Mouse (Mus musculus): ENCODE data around the gene Mab21l1. TPM values are rescaled to one million over a fixed set of nuclear protein-coding genes. Genes with fewer than 3 reads are reported as not detected.

Gene Mab21l1
- total RNA-seq (2021) = 1.4 and 2.6 TPM in 2 replicates
- long read RNA-seq, experiment 1, partial matches to known transcripts = 0 of 4 reads
- long read RNA-seq, experiment 1, other reads (novel, unspliced or antisense) = 0 of 4 reads
- long read RNA-seq, experiment 2, partial matches to known transcripts = 0 of 3 reads
- long read RNA-seq, experiment 2, other reads (novel, unspliced or antisense) = 0 of 3 reads

DNA sequence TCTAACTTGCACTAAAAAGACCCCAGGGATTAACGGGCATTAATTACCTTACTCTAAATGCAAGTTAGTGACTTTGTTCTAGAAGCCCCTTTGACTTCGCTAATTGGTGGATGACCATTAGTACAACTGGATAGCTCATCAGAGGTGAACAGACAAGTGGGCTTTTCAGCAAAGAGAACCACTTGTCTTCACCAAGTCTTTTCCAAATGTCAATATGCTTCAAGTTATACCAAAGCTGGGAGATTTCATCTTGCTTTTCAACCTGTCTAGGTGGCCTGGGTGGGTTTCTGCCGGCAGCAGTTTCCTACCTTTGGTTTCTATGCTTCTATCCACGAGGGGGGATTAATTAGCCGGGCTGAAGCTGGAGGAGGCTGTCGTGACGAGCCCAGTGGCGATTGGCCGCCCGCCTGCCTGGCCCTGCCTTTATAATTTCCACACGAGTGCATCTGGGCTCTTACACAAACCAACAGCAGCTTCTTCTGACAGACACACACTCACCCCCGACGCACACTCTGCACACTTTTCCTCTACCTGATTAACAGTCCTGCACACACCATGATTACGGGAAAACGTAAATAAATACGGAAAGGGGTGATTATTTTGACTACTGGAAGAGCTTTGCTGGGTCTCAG, at the start of gene Mab21l1:
Gene Mab21l1, plus strand, starts transcription at position 455 of the 632 bp plus-strand sequence.
- DNase-seq = peak; percentile 41

DNA sequence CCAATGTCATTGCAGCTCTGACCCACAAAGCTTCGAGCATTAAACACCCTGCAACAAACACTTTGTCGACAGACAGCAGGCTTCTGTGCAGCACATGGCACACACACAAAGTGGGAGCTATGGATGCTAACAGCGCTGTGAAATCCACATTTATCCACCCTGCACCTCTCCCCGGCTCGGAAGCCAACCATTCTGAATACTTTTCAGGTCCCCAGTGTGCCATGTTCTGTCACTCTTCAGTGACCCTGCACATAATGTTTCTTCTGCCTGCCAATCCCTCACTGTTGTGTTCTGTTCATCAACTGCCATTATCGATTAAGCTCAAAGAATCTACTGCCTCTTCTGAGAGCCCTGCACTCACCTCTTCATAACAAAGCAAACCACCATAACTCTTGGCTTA, 48.6 kb upstream of the Mab21l1 start:
- DNase-seq = no peak

DNA sequence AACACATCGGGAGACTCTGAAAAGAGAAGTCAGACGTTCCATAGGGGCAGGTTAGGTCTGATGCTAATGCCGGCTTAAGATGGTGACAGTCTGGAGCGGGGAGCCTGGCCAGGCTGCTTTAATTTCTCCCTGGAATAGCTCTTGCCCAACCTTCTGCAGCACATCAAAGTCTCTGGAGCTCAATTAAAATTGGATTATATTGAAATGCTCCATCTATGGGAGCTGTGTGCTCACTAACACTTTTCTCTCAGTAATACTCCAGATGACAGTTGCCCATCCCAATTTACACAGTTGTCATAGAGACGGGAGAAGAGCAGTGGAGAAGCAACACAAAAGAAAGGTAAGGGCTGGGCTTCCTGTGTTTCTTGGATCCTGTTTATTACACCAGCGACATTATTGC, 40.9 kb upstream of the Mab21l1 start:
- DNase-seq = no peak

DNA sequence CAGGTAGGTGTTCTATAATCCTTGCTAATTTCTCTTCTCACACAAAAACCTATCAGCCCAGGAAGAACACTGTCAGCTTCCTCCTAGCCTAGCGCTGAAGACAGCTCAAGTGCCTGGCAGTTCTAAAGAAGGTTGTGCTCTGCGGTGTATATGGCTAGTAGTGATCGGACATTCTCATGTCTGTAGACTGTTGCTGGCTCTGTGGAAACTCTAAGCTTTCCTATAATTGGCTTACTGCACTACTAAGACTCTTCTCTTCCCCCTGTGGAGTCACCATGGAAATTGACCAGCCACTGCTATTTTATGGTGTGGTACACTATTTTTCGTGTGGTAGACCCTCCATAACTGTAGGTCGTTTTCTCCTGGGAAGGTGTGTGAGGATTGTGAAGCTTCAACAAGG, 40.1 kb upstream of the Mab21l1 start:
- DNase-seq = no peak

DNA sequence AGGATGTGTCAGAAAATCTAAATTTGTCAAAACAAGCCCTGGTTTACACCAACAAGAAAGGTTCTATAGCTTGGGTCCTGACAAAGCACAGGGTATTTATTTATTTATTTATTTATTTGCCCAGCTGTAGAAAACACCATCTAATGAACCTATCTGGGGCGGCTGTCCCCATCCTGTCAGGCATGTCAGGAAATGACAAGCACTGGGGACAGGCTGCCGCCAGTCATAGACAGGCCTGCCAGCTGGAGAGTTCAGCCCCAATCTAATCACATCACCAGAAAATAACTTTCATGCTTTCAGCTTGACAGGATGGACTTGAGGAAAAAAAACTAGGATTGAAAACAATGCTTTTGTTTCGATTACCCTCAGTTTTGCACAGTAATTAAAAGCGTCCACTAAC, 39.7 kb upstream of the Mab21l1 start:
- no peak for DNase-seq

DNA sequence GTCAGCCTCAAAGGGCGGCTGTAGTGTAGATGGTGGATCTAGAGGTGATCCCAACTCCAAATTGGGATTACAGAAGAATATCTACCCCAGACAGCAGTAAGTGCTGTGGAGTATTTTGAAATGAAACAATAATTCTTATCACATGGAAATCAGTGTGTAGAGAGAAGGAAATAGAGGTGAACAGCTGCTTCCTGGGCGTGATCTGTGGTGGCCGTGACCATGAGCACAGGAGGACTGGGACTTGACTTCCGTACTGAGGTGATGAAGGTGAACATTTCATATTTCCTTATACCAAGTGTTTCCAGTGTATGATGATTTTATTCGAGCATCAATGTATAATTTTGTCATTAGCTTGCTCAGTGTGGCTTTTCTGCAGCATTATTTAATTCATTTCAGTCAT, 38.4 kb upstream of the Mab21l1 start:
- no peak for DNase-seq

DNA sequence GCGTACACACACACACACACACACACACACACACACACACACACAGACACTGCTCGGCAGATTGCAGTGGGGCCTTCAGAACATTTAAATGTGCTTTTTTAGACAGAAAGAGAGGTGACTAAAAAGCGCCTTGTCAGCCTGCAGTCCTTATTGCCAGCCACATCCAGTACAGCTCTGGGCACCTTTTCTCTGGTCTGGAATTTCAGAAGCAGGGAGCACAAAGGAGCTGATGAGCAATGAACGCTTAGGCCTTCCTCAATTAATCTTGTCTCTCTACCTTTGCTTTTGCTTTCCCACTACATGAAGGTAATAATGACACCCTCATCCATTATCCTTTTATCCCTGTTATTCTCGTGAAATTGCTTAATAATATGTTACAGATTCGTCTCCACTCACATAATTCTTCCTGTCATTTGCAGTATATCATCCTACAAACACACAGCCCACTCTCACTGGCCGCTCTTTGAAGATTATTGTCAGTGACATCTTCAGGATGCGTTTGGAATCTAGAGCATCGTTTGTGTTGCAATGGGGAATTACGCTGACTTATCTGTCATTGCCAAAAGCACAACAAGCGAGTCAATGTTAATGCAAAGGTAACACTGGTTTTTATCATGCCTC, 31.8 kb upstream of the Mab21l1 start:
- DNase-seq = no peak

DNA sequence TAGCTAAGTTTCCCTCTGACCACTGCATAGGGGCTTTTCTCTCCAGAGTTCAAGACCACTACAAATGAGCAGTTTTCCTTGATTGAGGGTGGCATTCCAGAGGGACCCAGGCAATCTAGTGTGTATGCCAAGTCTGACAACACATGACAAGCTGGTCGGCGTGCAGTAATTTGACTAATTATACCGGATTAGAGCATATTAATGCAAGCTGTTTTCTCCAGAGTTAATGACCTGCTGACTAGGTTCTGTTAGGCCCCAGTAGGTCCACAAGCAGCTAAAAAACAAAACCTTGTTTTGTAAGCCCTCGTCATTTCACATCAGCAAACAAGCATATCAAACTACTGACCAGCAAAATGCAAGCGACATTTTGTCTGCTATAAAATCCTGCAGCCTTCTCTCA, 30.9 kb upstream of the Mab21l1 start:
- DNase-seq = no peak

DNA sequence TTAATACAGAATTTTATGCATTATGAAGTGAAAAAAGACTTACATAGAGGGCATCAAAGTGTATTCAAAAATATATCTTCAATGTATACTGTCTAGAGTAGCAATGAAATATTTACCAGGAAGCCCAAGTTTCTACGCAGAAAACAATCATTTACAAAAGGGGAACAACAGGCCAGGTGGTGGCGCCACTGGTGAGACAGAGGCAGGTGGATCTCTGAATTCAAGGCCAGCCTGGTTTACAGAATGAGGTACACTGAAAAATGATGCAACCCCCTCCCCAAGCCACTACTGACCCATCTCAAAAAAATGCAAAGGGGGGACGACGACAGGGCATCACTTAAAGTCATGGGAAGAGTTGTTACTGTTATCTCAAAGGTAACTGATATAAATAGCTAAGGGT, 29.8 kb upstream of the Mab21l1 start:
- DNase-seq = no peak

DNA sequence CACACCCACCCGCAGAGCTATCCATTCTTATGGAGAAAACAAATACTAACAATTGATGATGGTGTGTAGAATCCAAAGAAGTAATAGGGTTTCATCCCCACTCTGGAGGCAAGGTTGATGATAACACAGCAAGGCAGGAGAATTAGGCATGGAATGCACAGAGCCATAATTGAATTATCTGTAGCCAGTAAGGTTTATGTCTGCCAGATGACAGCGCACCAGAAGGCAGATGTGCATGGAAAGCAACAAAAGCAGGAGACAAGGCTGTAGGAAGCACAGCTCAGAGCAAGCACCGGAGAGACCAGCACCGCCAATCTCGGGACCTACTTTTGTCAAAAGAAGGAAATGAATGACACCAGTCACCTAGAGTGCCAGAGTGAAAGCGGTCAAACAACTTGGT, 28.4 kb upstream of the Mab21l1 start:
- DNase-seq = no peak

DNA sequence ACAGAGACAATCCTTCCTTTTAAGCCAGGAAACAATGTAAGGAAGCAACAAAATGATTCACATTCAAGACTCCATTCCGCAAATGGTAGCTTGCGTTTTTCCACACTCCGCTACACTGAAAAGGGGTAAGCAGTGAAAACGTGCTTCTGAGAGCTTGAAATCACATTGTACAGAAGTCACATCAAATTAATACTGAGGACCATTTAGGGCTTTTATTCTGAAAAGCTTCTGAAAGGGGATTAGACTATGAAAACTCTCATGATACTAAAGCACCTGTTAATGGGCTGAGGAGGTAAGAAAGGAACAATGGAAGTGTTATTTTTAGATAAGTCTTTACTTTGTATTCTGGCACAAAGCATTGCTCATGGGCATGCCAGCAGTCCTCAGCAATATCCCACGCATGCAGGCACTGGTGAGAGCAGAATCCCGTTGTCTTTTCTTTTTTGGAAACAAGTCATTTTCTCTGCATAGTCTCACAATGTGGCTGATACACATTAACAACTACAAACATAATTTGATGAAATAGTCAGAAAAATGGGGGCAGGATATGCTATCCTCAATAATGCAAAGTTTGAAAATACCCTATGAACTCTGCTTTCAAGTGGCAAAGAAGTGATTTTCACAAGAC, 27.2 kb upstream of the Mab21l1 start:
- DNase-seq = no peak

DNA sequence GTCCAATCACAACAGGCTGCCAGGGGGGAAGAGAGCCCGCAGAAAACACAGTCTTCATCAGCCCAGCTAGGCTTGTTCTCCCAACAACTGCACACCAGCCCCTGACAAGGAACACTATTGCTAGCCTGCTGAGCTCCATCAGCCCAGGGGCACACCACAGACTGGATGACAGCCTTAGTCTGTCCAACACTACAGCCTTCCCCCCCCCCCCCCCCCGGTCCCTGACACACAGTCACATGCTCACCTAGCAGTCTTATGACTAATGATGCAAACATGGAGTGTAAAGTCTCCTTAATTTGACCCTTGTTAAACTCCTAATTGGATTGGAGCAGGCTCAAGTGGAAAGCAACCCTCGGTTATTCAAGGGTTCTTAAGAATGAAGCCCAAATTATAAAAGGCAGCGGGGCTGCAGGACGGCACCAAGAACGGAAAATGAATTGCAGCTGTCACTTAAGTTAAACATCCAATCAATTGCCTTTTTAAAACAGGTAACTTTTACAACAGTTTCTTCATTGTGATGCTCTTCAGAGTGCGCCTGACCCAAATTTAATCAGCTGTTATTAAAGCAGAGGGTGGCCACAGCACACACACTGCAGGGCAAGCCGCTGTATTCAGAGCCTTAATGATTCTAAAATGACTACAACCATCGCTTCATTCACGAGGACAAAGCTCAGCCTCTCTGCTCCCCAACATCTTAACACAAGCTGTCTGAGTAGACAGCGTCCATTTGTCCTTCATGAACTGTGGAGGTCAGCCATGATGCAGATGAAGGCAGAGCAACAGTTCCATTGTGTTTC, 26.3 kb upstream of the Mab21l1 start:
- no peak for DNase-seq

DNA sequence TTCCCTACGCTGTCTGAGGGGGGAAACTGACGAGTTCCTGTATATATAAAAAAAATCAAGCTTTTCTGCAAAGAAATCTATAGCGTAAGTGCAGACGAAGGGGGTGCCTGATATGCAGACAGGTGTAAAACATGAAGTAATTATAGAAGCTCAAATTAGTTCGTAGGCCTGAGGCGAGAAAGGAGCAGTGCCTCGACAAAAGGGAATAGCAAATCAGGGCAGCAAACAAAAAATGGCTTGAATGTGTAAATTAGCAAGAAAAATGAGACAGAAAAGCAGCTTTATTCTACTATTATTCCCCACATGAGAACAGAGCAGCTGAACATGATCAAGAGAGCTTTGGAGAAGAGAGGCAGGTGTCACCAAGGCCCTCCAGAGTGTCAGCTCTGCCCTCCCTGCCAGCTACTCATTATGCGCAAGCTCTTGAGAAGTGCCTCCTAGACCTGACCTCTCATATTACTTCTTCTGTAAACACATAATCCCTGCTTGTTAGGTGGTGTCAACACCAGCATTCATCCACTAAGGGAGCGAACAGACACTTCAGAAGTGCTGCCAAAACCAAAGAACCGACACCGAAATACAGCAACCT, 25.6 kb upstream of the Mab21l1 start:
- no peak for DNase-seq

DNA sequence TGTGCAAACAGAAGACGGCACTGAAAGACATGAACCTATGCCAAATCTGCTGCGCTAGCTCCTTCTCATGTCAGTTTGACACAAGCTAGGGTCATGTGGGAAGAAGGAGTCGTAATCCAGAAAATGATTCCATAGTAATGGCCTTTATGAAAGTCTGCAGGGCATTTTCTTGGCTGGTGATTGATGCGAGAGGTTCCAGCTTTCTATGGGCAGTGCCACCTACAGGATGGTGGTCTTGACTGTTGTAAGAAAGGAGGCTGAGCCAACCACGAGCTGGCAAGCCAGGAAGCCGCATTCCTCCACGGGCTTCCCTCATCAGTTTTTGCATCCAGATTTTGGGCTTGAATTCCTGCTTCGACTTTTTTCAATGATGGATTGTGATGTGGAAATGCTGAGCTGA, 24.0 kb upstream of the Mab21l1 start:
- no peak for DNase-seq

DNA sequence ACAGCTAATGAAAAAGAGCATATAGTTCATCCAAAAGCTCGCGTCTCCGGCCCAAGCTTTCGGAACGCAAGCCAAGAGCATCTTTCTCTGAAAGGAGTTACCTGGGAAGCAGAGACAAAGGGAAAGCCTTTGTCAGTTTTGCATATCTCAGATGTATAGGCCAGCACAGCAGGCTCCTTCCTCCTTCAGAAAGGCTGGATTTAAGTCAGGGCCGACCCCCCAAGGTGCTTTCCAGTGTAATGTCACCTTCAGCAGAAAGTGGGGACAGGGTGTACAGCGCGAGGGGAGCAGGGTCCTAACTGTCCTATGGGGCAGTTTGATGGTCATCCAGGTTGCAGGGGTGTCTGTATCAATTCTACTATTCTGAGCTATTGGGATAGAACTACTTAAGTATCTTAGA, 18.7 kb upstream of the Mab21l1 start:
- no peak for DNase-seq

DNA sequence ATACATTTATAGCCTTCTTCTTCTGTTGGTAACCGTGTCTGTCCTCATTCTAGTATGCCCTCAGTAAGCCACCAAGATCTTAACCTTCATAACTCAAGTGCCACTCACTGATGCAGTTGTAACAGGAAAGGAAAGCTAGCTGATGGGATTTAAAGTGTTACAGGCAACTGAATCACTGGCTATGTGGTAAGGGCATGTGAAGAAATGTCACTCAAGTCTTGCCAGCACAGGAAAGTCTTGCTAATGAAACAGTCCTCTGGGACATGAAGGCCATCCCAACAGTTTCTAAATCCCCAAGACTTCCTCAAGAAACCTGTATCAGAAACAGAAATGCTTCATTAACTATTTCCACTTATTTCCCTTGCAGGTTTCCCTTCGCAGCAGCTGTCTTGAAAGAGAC, 13.7 kb upstream of the Mab21l1 start:
- DNase-seq = peak; percentile 18

DNA sequence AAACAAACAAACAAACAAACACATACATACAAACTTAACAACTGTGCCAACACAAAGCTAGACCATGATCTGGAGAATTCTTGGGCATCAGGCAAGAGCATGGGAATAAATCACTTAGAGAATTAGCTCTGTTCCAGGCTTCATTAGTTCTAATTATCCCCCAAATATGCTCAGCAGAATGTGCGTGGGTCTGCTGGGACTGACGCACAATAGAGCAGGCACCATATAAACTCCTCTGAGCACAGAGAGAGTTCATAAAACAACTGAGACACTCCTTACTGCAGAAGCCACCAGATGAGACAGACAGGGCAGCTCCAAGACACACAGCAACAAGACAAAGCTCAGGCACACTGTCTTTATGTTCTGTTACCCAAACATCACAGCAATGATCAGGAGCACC, 13.0 kb upstream of the Mab21l1 start:
- DNase-seq = no peak

DNA sequence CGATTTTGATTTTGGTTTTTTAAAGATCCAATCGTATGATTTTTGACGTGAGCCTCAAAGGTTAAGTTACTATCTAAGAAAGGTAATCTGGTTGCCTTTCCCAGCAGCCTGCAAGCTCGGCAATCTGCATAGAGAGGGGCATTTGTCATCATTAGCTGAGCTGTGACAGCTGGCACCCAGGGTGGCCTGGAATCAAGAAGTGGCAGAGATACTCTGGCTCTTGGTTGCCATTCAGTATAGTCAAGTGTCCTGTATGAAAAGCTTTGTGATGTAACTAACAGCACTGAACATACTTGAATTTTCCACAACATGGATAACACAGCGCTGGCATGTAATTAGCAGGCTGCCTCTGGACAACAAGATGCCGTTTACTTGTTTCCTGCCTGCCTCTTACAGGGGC, 8.1 kb upstream of the Mab21l1 start:
- no peak for DNase-seq

DNA sequence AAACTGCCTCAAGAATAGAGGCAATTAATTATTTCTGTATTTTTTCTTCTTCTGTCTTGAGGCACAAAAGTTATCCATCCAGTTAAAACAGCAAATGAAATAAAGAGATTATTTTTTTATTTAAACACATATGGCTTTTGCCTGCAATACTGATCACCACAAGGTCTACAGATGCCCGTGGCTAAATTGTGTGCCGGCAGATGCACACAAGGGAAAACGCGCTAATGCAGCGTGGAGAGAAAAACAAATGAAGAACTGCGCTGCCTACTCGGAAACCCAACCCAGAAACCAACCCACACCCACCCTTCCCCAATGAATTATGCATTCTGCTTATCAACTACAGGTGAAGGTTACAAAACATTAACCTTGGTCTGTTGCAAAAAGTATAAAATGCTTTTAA, 7.1 kb upstream of the Mab21l1 start:
- no peak for DNase-seq

DNA sequence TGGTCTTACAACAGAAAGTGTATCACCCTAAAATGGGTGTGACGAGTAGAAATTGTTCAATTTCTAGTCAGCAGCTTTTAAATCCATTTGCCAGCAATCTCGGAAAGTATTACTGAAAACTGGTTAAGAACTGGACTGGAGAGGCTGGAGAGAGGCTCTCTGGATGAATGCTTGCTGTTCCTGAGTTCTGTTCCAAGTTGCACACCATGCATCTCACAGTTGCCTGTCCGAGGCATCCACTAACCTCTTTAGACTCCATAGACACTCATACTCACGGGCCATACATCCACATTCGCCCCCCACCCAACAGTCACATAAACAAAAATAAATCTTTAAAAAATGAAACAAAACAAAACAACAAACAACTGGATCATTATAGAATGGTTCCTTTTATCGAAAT, 6.6 kb upstream of the Mab21l1 start:
- no peak for DNase-seq

DNA sequence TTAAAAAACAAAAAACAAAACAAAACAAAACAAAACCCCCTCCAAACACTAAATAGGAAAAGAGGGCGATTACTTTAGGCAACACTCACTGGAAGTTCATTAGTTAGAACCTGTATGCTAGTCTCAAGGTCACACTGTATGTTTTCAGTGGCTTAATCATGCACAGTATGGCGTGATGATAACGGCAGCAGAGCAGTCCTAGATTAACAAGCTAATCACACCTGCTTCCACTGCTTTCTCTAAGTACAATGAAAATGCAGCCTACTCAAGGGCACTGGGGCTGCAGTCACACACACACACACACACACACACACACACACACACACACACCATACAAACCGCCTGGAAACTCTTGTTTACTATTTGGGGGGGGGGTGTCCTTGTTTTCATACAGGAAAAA, 4.8 kb upstream of the Mab21l1 start:
- no peak for DNase-seq
